Mouse (Mus musculus): ENCODE data around the gene St8sia1. TPM values are rescaled to one million over a fixed set of nuclear protein-coding genes. Genes with fewer than 3 reads are reported as not detected.

The St8sia1 gene
- total and polyA plus RNA-seq, 2 experiments from 2014 or later, result 3.5 to 15.5 TPM

DNA sequence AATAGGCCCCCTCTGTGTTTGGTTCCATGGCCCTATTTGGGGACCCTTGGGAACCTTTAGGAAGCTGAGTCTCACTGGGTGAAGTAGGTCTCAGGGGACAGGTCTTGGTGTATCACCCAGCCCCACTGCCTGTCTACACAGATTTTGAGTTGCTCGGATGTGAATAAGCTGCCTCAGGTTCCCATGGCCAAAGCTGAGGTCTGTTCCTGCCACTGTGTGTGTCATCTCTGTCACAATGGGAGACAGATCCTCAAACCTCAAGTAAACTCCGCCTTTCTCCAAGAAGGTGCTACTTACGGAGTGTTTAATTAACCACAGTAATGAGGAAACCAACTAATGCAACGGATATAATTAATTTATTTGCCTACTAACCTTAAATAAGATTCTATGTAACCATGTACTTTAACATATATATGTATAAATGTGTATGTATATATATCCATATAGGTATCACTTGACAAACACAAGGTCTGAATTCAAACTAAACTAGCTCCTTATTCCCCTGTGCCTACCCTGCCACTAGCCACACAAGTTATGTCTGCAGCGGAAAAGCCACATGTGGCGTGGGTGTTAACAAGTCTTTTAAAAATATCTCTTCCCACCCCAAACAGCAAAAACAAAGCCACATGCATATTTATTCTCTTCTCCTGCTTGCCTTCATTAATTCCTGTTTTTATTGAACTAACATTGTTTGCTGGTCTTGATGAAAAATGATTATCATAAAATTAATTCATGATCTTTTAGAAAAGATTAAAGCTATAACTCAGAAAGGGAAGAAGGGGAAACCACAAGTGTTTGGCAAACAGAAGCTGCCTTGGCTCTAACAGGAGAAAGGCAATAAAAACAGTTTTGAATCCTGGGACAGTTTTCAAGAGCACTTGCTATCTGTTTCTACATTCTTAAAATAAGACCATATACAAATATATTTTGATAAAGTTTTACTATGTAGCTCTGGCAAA is 111.6 kb downstream of the St8sia1 start:
- no peak for TF ChIP-seq CTCF (IDR thresholded peaks at IDR 0.05; ENCODE audit: low read depth)
- Histone ChIP-seq H3K4me3 (ENCODE audit: low read depth, low read length) (no peak overlapping the region), H3K4me1 (ENCODE audit: insufficient read depth) (no peaks in the 10 kb centered on the region), H3K9me3 (ENCODE audit: low read length) (no peaks in the 10 kb centered on the region), H3K36me3 (ENCODE audit: insufficient read depth) (no peaks in the 10 kb centered on the region), H3K9ac (no peak overlapping the region), H3K4me2 (ENCODE audit: low read depth) (no peak overlapping the region), H3K27ac (ENCODE audit: low read depth, low read length) (no peak overlapping the region), H3K27me3 (ENCODE audit: insufficient read depth, low read length) (no peaks in the 10 kb centered on the region)
- no peak for ATAC-seq
- no peak for DNase-seq
- WGBS, result 75% methylated on average over 6 of the region's 6 CpGs

DNA sequence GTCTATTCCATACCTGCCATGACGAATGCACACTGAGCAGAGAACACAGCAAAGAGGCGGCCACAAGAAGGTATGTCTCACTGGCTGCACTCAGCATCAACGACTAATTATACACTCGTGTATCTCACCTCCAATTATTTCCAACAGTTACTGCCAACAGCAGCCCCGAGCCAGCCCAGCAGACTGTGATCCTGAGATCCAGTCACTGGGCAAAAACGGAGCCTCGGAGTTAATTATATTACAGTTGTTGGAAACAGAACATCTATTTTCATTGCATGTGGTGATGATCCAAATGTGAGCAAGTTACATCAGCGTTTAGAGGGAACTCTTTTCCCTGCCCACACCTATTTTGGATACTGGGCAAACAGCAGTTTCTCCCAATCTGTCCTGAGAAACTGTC is 113.8 kb downstream of the St8sia1 start:
- H3K4me3 ChIP-seq (ENCODE audit: low read depth, low read length), result no peak overlapping the region
- 59% methylated on average over 8 of the region's 8 CpGs for WGBS
- no peak overlapping the region for H3K27ac ChIP-seq (ENCODE audit: low read depth, low read length)
- no peaks in the 10 kb centered on the region for H3K27me3 ChIP-seq (ENCODE audit: insufficient read depth, low read length)
- no peak for TF ChIP-seq CTCF (IDR thresholded peaks at IDR 0.05; ENCODE audit: low read depth)
- DNase-seq (no peak), ATAC-seq (no peak)
- H3K4me2 ChIP-seq (ENCODE audit: low read depth), result no peak overlapping the region
- H3K4me1 ChIP-seq (ENCODE audit: insufficient read depth), result no peaks in the 10 kb centered on the region
- no peaks in the 10 kb centered on the region for H3K36me3 ChIP-seq (ENCODE audit: insufficient read depth)
- no peaks in the 10 kb centered on the region for H3K9me3 ChIP-seq (ENCODE audit: low read length)
- H3K9ac ChIP-seq, result no peak overlapping the region

- Histone ChIP-seq H3K9ac (no peak overlapping the region), H3K36me3 (ENCODE audit: insufficient read depth) (no peaks in the 10 kb centered on the region), H3K27ac (ENCODE audit: low read depth, low read length) (no peak overlapping the region), H3K4me1 (ENCODE audit: insufficient read depth) (no peaks in the 10 kb centered on the region), H3K9me3 (ENCODE audit: low read length) (no peaks in the 10 kb centered on the region), H3K4me3 (ENCODE audit: low read depth, low read length) (no peak overlapping the region), H3K27me3 (ENCODE audit: insufficient read depth, low read length) (no peaks in the 10 kb centered on the region), H3K4me2 (ENCODE audit: low read depth) (no peak overlapping the region)
- ATAC-seq (no peak), DNase-seq (no peak)
- no peak for TF ChIP-seq CTCF (IDR thresholded peaks at IDR 0.05; ENCODE audit: low read depth)
- 72% methylated on average over 5 of the region's 5 CpGs for WGBS
Measured at GRCm38 (mm10) chr6:142849326-142849725, 114.9 kb downstream of the St8sia1 start.

GRCm38 (mm10) chr6:142847914-142848674 is 116.2 kb downstream of the St8sia1 start:
- ATAC-seq, result peak; percentile 23; the same call in 1 of the 2 replicates
- 80% methylated on average over 8 of the region's 8 CpGs for WGBS
- no peaks in the 10 kb centered on the region for H3K36me3 ChIP-seq (ENCODE audit: insufficient read depth)
- H3K4me3 ChIP-seq (ENCODE audit: low read depth, low read length), result no peak overlapping the region
- no peak overlapping the region for H3K9ac ChIP-seq
- no peak for TF ChIP-seq CTCF (IDR thresholded peaks at IDR 0.05; ENCODE audit: low read depth)
- no peak overlapping the region for H3K27ac ChIP-seq (ENCODE audit: low read depth, low read length)
- H3K4me1 ChIP-seq (ENCODE audit: insufficient read depth), result no peaks in the 10 kb centered on the region
- no peaks in the 10 kb centered on the region for H3K9me3 ChIP-seq (ENCODE audit: low read length)
- H3K27me3 ChIP-seq (ENCODE audit: insufficient read depth, low read length), result no peaks in the 10 kb centered on the region
- DNase-seq, result no peak
- H3K4me2 ChIP-seq (ENCODE audit: low read depth), result no peak overlapping the region

- no peaks in the 10 kb centered on the region for H3K36me3 ChIP-seq (ENCODE audit: insufficient read depth)
- no peak overlapping the region for H3K9ac ChIP-seq
- WGBS, result 83% methylated on average over 4 of the region's 4 CpGs
- no peaks in the 10 kb centered on the region for H3K4me1 ChIP-seq (ENCODE audit: insufficient read depth)
- H3K4me2 ChIP-seq (ENCODE audit: low read depth), result no peak overlapping the region
- H3K27me3 ChIP-seq (ENCODE audit: insufficient read depth, low read length), result no peaks in the 10 kb centered on the region
- H3K9me3 ChIP-seq (ENCODE audit: low read length), result no peaks in the 10 kb centered on the region
- DNase-seq (no peak), ATAC-seq (no peak)
- TF ChIP-seq CTCF (IDR thresholded peaks at IDR 0.05; ENCODE audit: low read depth), result no peak
- no peak overlapping the region for H3K27ac ChIP-seq (ENCODE audit: low read depth, low read length)
- no peak overlapping the region for H3K4me3 ChIP-seq (ENCODE audit: low read depth, low read length)
Measured at GRCm38 (mm10) chr6:142846855-142847254, 117.4 kb downstream of the St8sia1 start.

- DNase-seq, result no peak
- H3K27me3 ChIP-seq (ENCODE audit: insufficient read depth, low read length), result no peaks in the 10 kb centered on the region
- WGBS, result 88% methylated on average over 4 of the region's 4 CpGs
- no peaks in the 10 kb centered on the region for H3K4me1 ChIP-seq (ENCODE audit: insufficient read depth)
- no peak overlapping the region for H3K27ac ChIP-seq (ENCODE audit: low read depth, low read length)
- H3K9ac ChIP-seq, result no peak overlapping the region
- TF ChIP-seq CTCF (IDR thresholded peaks at IDR 0.05; ENCODE audit: low read depth), result no peak
- no peak overlapping the region for H3K4me3 ChIP-seq (ENCODE audit: low read depth, low read length)
- ATAC-seq, result no peak
- no peak overlapping the region for H3K4me2 ChIP-seq (ENCODE audit: low read depth)
- no peaks in the 10 kb centered on the region for H3K36me3 ChIP-seq (ENCODE audit: insufficient read depth)
- no peaks in the 10 kb centered on the region for H3K9me3 ChIP-seq (ENCODE audit: low read length)
Measured at GRCm38 (mm10) chr6:142845066-142845465, 119.2 kb downstream of the St8sia1 start.

- Histone ChIP-seq H3K9ac (no peak overlapping the region), H3K4me3 (ENCODE audit: low read depth, low read length) (no peak overlapping the region), H3K4me1 (ENCODE audit: insufficient read depth) (no peaks in the 10 kb centered on the region), H3K27ac (ENCODE audit: low read depth, low read length) (no peak overlapping the region), H3K36me3 (ENCODE audit: insufficient read depth) (no peaks in the 10 kb centered on the region), H3K4me2 (ENCODE audit: low read depth) (no peak overlapping the region), H3K27me3 (ENCODE audit: insufficient read depth, low read length) (no peaks in the 10 kb centered on the region), H3K9me3 (ENCODE audit: low read length) (no peaks in the 10 kb centered on the region)
- no peak for ATAC-seq
- DNase-seq, result no peak
- WGBS, result 89% methylated on average over 4 of the region's 4 CpGs
- TF ChIP-seq CTCF (IDR thresholded peaks at IDR 0.05; ENCODE audit: low read depth), result no peak
Measured at GRCm38 (mm10) chr6:142844061-142844460, 120.2 kb downstream of the St8sia1 start.

Measured in forebrain, postnatal 0 days (tissue).